Mouse (Mus musculus) stomach, postnatal 0 days (tissue): ENCODE measurements around the gene H2-M5.

Experiments
- CTCF ChIP-seq: IDR thresholded peaks from 2 replicates; pipeline ENCODE4 v1.5.1; 2016; ENCODE audit warnings: antibody characterized with exemption, low read depth, mild to moderate bottlenecking, moderate library complexity
- EP300 ChIP-seq: optimal IDR thresholded peaks from 2 replicates; pipeline ENCODE3; 2016; ENCODE audit warnings: antibody characterized with exemption

DNA sequence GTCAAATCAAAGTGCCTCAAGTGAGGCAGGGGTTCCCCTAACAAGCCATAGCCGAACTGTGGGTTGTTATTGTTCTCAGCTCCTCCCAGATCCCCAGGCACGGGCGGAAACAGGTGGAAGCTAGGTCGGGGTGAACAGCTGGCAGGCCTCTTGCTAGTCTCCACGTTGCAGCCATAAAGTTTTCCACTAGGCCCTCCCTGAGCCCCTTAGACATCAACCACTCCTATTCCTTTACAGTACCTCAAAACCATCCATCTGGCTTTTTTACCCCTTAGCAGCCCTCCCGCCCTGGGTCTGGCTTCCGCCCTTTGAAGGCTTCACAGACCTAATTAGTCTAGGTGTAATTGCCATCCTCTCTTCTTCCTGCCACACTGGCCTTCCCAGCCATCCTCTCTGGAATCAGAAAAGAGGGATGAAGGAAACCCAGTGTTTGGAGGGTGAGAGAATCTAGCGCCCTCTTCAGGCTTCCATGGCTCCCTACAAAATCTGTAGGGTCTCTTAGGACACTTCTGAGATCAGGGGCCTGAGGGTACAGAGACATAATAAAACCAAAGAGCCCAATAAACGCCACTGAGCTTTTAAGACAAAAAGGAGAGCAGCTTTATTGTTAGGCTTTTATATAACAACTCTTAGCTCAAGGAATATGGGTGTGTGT lies 45.1 kb downstream of the H2-M5 start:
- TF ChIP-seq CTCF, result peak; percentile 48
- TF ChIP-seq EP300, result no peak
